Mouse (Mus musculus) MEL (cell line): ENCODE measurements around the gene Mapk8ip1.

Experiments
- JUND ChIP-seq: IDR thresholded peaks from 2 replicates; pipeline ENCODE4 v1.6.1; 2011; ENCODE audit warnings: low read depth, mild to moderate bottlenecking, improper control_type of control experiment, low read length
- TCF12 ChIP-seq: IDR thresholded peaks from 2 replicates; pipeline ENCODE4 v1.6.1; 2014; ENCODE audit warnings: low read depth, mild to moderate bottlenecking, inconsistent platforms, low read length, improper control_type of control experiment, moderate library complexity

DNA sequence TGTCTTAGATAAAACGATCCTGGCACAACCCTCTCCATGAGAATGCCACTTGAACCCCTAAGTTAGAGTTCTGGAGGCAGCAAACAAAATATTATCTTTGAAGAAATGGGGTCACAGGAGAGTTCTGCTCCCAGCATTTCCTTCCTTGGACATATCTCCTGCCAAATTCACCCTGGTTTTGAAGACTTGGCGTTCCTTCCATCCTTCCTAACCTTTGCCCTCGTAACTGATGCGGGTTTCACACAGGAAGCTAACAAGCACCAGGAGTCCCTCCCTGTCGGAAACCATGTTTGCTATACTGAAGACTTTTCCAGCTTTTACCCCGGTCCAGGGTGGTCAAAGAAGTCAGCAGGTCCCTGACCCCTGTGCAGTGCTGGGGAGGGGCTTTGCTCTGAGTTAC lies 46.8 kb downstream of the Mapk8ip1 start:
- TF ChIP-seq TCF12 (no peak), JUND (no peak)
